Mouse (Mus musculus): ENCODE results near the gene Rnf114. TPM values are rescaled to one million over a fixed set of nuclear protein-coding genes. Genes with fewer than 3 reads are reported as not detected.

The Rnf114 gene
- polyA plus RNA-seq, 1 experiment from 2014 or later = 119 TPM

GRCm38 (mm10) chr2:167459071-167459865 is 33.2 kb upstream of the Rnf114 start:
- DNase-seq (ENCODE audit: low spot score) (no peak), ATAC-seq (no peak)
- Histone ChIP-seq H3K9ac (replicated peaks; ENCODE audit: low read depth) (no peak overlapping the region), H3K4me1 (ENCODE audit: insufficient read depth, low read depth, low read length) (no peaks in the 10 kb centered on the region), H3K36me3 (ENCODE audit: insufficient read depth, low read length) (peaks cover 12% of the 10 kb centered on the region), H3K4me2 (replicated peaks; ENCODE audit: low read depth, low read length) (no peak overlapping the region), H3K9me3 (ENCODE audit: low read length) (no peaks in the 10 kb centered on the region), H3K27ac (ENCODE audit: low read length) (no peak overlapping the region), H3K27me3 (replicated peaks; ENCODE audit: insufficient read depth, low read length) (no peaks in the 10 kb centered on the region), H3K4me3 (ENCODE audit: low read depth, low read length) (no peak overlapping the region)
- 94% methylated on average over 6 of the region's 6 CpGs for WGBS
- TF ChIP-seq CTCF (IDR thresholded peaks at IDR 0.05) (no peak), EP300 (IDR thresholded peaks at IDR 0.05) (no peak)

DNA sequence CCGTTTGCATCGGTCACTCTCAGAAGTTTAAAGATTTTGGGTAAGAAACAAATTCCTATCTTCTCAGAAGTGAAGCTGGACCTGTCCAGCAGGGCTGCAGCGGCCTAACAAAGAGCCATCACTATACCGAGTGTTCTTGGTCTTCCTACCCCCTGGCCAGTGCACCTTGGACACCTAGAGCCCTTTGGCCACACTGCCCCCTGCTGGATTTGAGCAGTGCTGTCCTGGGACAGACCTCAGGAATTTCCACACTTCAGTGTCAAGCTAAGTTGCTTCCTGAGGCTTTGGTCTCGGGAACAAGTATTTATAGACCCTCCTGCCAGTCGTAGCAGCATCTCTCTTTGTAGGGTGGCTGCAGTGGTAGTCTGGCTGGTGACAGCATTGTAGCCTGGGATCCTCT is 29.5 kb upstream of the Rnf114 start:
- ATAC-seq = peak; percentile 76

DNA sequence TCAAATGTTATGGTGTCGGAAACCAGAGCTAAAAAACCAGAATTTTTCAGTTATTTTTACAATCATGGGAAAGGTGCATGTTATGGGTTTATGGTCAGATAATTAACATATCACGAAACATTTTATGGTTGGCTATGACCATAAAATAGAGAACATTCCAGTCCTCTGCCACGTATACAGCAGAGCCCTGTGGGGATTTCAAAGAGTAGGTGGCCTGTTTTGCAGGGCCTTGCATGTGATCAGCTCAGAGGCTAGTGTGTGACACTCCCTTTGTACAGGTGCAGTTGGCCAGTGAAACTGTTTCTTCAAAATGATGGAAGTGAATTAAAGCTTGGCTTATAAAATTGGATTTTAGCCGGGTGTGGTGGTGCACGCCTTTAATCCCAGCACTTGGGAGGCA is 28.6 kb upstream of the Rnf114 start:
- Histone ChIP-seq H3K4me2 (replicated peaks; ENCODE audit: low read depth, low read length) (no peak overlapping the region), H3K27ac (ENCODE audit: low read length) (no peak overlapping the region), H3K4me1 (ENCODE audit: insufficient read depth, low read depth, low read length) (no peaks in the 10 kb centered on the region), H3K36me3 (ENCODE audit: insufficient read depth, low read length) (peaks cover 7% of the 10 kb centered on the region; the same call in 1 of the 2 replicates), H3K4me3 (ENCODE audit: low read depth, low read length) (no peak overlapping the region), H3K9ac (replicated peaks; ENCODE audit: low read depth) (no peak overlapping the region), H3K27me3 (replicated peaks; ENCODE audit: insufficient read depth, low read length) (no peaks in the 10 kb centered on the region), H3K9me3 (ENCODE audit: low read length) (no peaks in the 10 kb centered on the region)
- ATAC-seq = no peak
- 94% methylated on average over 5 of the region's 5 CpGs for WGBS
- TF ChIP-seq EP300 (IDR thresholded peaks at IDR 0.05) (no peak), CTCF (IDR thresholded peaks at IDR 0.05) (no peak)
- no peak for DNase-seq (ENCODE audit: low spot score)

More for the DNA sequence above, 29.5 kb upstream of the Rnf114 start:
- DNase-seq (ENCODE audit: low spot score) = peak; percentile 76
- Histone ChIP-seq H3K9me3 (ENCODE audit: low read length) (no peaks in the 10 kb centered on the region), H3K4me3 (ENCODE audit: low read depth, low read length) (no peak overlapping the region), H3K4me1 (ENCODE audit: insufficient read depth, low read depth, low read length) (no peaks in the 10 kb centered on the region), H3K36me3 (ENCODE audit: insufficient read depth, low read length) (peaks cover 7% of the 10 kb centered on the region; the same call in 1 of the 2 replicates), H3K27ac (ENCODE audit: low read length) (no peak overlapping the region), H3K9ac (replicated peaks; ENCODE audit: low read depth) (no peak overlapping the region), H3K27me3 (replicated peaks; ENCODE audit: insufficient read depth, low read length) (no peaks in the 10 kb centered on the region), H3K4me2 (replicated peaks; ENCODE audit: low read depth, low read length) (no peak overlapping the region)
- TF ChIP-seq EP300 (IDR thresholded peaks at IDR 0.05) (no peak), CTCF (IDR thresholded peaks at IDR 0.05) (peak; percentile 93)
- 47% methylated on average over 6 of the region's 6 CpGs for WGBS

- 90% methylated on average over 3 of the region's 3 CpGs for WGBS
- Histone ChIP-seq H3K4me2 (replicated peaks; ENCODE audit: low read depth, low read length) (no peak overlapping the region), H3K36me3 (ENCODE audit: insufficient read depth, low read length) (peaks cover 17% of the 10 kb centered on the region; the same call in 1 of the 2 replicates), H3K9ac (replicated peaks; ENCODE audit: low read depth) (no peak overlapping the region), H3K27ac (ENCODE audit: low read length) (no peak overlapping the region), H3K4me1 (ENCODE audit: insufficient read depth, low read depth, low read length) (no peaks in the 10 kb centered on the region), H3K27me3 (replicated peaks; ENCODE audit: insufficient read depth, low read length) (no peaks in the 10 kb centered on the region), H3K9me3 (ENCODE audit: low read length) (no peaks in the 10 kb centered on the region), H3K4me3 (ENCODE audit: low read depth, low read length) (no peak overlapping the region)
- ATAC-seq (no peak), DNase-seq (ENCODE audit: low spot score) (no peak)
- TF ChIP-seq CTCF (IDR thresholded peaks at IDR 0.05) = no peak
- no peak for TF ChIP-seq EP300 (IDR thresholded peaks at IDR 0.05)
Measured at GRCm38 (mm10) chr2:167465951-167466350, 26.5 kb upstream of the Rnf114 start.

GRCm38 (mm10) chr2:167467214-167467613 is 25.2 kb upstream of the Rnf114 start:
- 58% methylated on average over 5 of the region's 5 CpGs for WGBS
- Histone ChIP-seq H3K4me3 (ENCODE audit: low read depth, low read length) (no peak overlapping the region), H3K9me3 (ENCODE audit: low read length) (no peaks in the 10 kb centered on the region), H3K4me1 (ENCODE audit: insufficient read depth, low read depth, low read length) (no peaks in the 10 kb centered on the region), H3K27me3 (replicated peaks; ENCODE audit: insufficient read depth, low read length) (no peaks in the 10 kb centered on the region), H3K4me2 (replicated peaks; ENCODE audit: low read depth, low read length) (no peak overlapping the region), H3K9ac (replicated peaks; ENCODE audit: low read depth) (no peak overlapping the region), H3K27ac (ENCODE audit: low read length) (no peak overlapping the region), H3K36me3 (ENCODE audit: insufficient read depth, low read length) (peaks cover 17% of the 10 kb centered on the region; the same call in 1 of the 2 replicates)
- ATAC-seq (no peak), DNase-seq (ENCODE audit: low spot score) (peak; percentile 39)
- TF ChIP-seq EP300 (IDR thresholded peaks at IDR 0.05) (no peak), CTCF (IDR thresholded peaks at IDR 0.05) (no peak)

DNA sequence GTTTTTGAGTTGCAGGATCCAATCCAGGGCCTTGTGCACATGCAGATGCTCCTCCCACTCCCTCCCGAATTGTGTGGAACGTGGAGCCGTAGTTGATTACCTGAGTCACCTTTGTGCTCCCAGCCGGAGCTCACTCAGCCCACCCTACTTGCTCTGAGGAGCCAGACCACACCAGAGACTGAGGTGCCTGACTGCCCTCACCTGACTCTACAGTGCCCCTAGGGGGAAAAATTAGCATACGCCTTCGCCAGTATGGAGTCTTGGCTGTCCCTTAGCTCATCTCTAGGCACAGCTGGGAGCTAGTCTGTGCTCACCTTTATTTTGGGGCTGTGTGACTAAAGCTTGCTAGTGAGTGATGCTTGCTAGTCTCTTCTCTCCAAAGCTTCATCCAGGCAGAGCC is 24.0 kb upstream of the Rnf114 start:
- no peak overlapping the region for H3K9ac ChIP-seq (replicated peaks; ENCODE audit: low read depth)
- no peaks in the 10 kb centered on the region for H3K9me3 ChIP-seq (ENCODE audit: low read length)
- TF ChIP-seq EP300 (IDR thresholded peaks at IDR 0.05) (no peak), CTCF (IDR thresholded peaks at IDR 0.05) (peak; percentile 17; the same call in 1 of the 2 replicates)
- DNase-seq (ENCODE audit: low spot score) (no peak), ATAC-seq (no peak)
- H3K4me2 ChIP-seq (replicated peaks; ENCODE audit: low read depth, low read length) = no peak overlapping the region
- WGBS = 68% methylated on average over 6 of the region's 6 CpGs
- no peaks in the 10 kb centered on the region for H3K4me1 ChIP-seq (ENCODE audit: insufficient read depth, low read depth, low read length)
- H3K27ac ChIP-seq (ENCODE audit: low read length) = no peak overlapping the region
- no peaks in the 10 kb centered on the region for H3K27me3 ChIP-seq (replicated peaks; ENCODE audit: insufficient read depth, low read length)
- H3K36me3 ChIP-seq (ENCODE audit: insufficient read depth, low read length) = peaks cover 21% of the 10 kb centered on the region
- no peak overlapping the region for H3K4me3 ChIP-seq (ENCODE audit: low read depth, low read length)

Measured in lung, postnatal 0 days (tissue).